Comparison of ENCODE assay signal across 25 mouse cellular contexts in genomic region chr17:79817551-79817950, GRCm38 (mm10).
A peak's percentile ranks its signal among the peaks of the same experiment; 100 is the strongest.
DNase-seq lines count a peak whose midpoint lies in the region; ATAC-seq and TF ChIP-seq lines count a peak whose summit lies in the region.
"Had no signal": no experiment of that assay in that cellular context is flagged by ENCODE, and none has a peak within 500 bp of the region (broad histone marks: within the 10 kb centered on the region; RNA-seq: fewer than 3 reads in every experiment).

No protein-coding gene starts in this region.

- peaks cover 24% of the 10 kb centered on the region for H3K27me3 ChIP-seq in hindbrain, embryonic 11.5 days (ENCODE audit: control insufficient read depth, insufficient read depth, low read length)
- peaks cover 11% of the 10 kb centered on the region; the same call in 1 of the 2 replicates for H3K27me3 ChIP-seq in hindbrain, postnatal 0 days (ENCODE audit: insufficient read depth, low read length)
- no peaks in the 10 kb centered on the region for H3K27me3 ChIP-seq in kidney, postnatal 0 days (ENCODE audit: insufficient read depth, low read length)
- peaks cover 8% of the 10 kb centered on the region; the same call in 1 of the 2 replicates for H3K27me3 ChIP-seq in neural tube, embryonic 11.5 days (ENCODE audit: control insufficient read depth, insufficient read depth, low read length)
- peaks cover 10% of the 10 kb centered on the region; the same call in 1 of the 2 replicates for H3K27me3 ChIP-seq in neural tube, embryonic 15.5 days (replicated peaks)
- H3K27me3 ChIP-seq: CH12.LX; embryonic facial prominence, embryonic 13.5 days; limb, embryonic 12.5 days; liver, embryonic 12.5 days; Patski had no signal

- H3K36me3 ChIP-seq in hindbrain, embryonic 11.5 days (ENCODE audit: control insufficient read depth, insufficient read depth, low read length), result no peaks in the 10 kb centered on the region
- no peaks in the 10 kb centered on the region for H3K36me3 ChIP-seq in hindbrain, postnatal 0 days (ENCODE audit: insufficient read depth, low read length)
- H3K36me3 ChIP-seq in kidney, postnatal 0 days (ENCODE audit: insufficient read depth, low read length), result no peaks in the 10 kb centered on the region
- no peaks in the 10 kb centered on the region for H3K36me3 ChIP-seq in neural tube, embryonic 11.5 days (ENCODE audit: control insufficient read depth, insufficient read depth, low read length)
- H3K36me3 ChIP-seq in neural tube, embryonic 15.5 days, result no peaks in the 10 kb centered on the region
- H3K36me3 ChIP-seq: embryonic facial prominence, embryonic 13.5 days; G1E; hindbrain, embryonic 12.5 days; limb, embryonic 12.5 days; liver, embryonic 12.5 days had no signal

- peak; percentile 64 for ATAC-seq in hindbrain, embryonic 11.5 days (ENCODE audit: low FRiP score)
- no peak for ATAC-seq in hindbrain, postnatal 0 days
- ATAC-seq in kidney, postnatal 0 days (replicated peaks; ENCODE audit: low FRiP score, low read depth), result 0 out of 2 replicates have a peak, but pooled peaks have one; percentile 13
- ATAC-seq in neural tube, embryonic 11.5 days (ENCODE audit: insufficient read depth, low FRiP score, low TSS enrichment), result no peak
- no peak for ATAC-seq in neural tube, embryonic 15.5 days (ENCODE audit: low FRiP score)
- ATAC-seq: inflammation-experienced regulatory T-cells, adult 6 months; liver, embryonic 12.5 days; Patski had no signal

- H3K4me1 ChIP-seq in hindbrain, embryonic 11.5 days (replicated peaks; ENCODE audit: control insufficient read depth, insufficient read depth, low read length), result peaks cover 3% of the 10 kb centered on the region; the same call in 1 of the 2 replicates
- no peaks in the 10 kb centered on the region for H3K4me1 ChIP-seq in hindbrain, postnatal 0 days (ENCODE audit: insufficient read depth, low read length)
- H3K4me1 ChIP-seq in kidney, postnatal 0 days (replicated peaks; ENCODE audit: insufficient read depth, low read length), result no peaks in the 10 kb centered on the region; the same call in 1 of the 2 replicates
- H3K4me1 ChIP-seq in neural tube, embryonic 11.5 days (ENCODE audit: control insufficient read depth, insufficient read depth, low read length), result peaks cover 5% of the 10 kb centered on the region; the same call in 1 of the 2 replicates
- H3K4me1 ChIP-seq in neural tube, embryonic 15.5 days, result no peaks in the 10 kb centered on the region
- H3K4me1 ChIP-seq: limb, embryonic 12.5 days; liver, embryonic 12.5 days had no signal

- H3K9ac ChIP-seq in hindbrain, embryonic 11.5 days (ENCODE audit: low read depth, low read length), result no peak overlapping the region
- no peak overlapping the region for H3K9ac ChIP-seq in hindbrain, postnatal 0 days (replicated peaks; ENCODE audit: low read length)
- H3K9ac ChIP-seq in kidney, postnatal 0 days (ENCODE audit: low read depth, low read length), result no peak overlapping the region
- H3K9ac ChIP-seq in neural tube, embryonic 11.5 days (ENCODE audit: low read length), result no peak overlapping the region
- no peak overlapping the region for H3K9ac ChIP-seq in neural tube, embryonic 15.5 days (replicated peaks)
- H3K9ac ChIP-seq: embryonic facial prominence, embryonic 13.5 days; hindbrain, embryonic 12.5 days; limb, embryonic 12.5 days; liver, embryonic 12.5 days had no signal

- DNase-seq in hindbrain, embryonic 11.5 days (ENCODE audit: low spot score), result no peak
- no peak for DNase-seq in hindbrain, postnatal 0 days (ENCODE audit: low spot score)
- no peak for DNase-seq in kidney, postnatal 0 days (ENCODE audit: low spot score)
- no peak for DNase-seq in kidney, postnatal 25 days
- peak; percentile 24 for DNase-seq in neural tube, embryonic 11.5 days (ENCODE audit: low spot score)
- DNase-seq in adrenal gland, adult (ENCODE audit: inconsistent age in 2 of 2, low spot score in 1 of 2), result no peak
- DNase-seq: adrenal gland, adult 2 months; B cell, adult 2 months; cerebellum, adult 11-12 months; cerebellum, postnatal 14 days; gastrocnemius, adult 2 months; lung, adult 2 months; thymus, postnatal 4 days had no signal

- no peak overlapping the region for H3K27ac ChIP-seq in hindbrain, embryonic 11.5 days (ENCODE audit: low read depth, low read length)
- H3K27ac ChIP-seq in hindbrain, postnatal 0 days, result no peak overlapping the region
- H3K27ac ChIP-seq in kidney, postnatal 0 days, result peak overlapping the region; percentile 33; the same call in 1 of the 2 replicates
- no peak overlapping the region for H3K27ac ChIP-seq in neural tube, embryonic 11.5 days (ENCODE audit: low read depth, low read length)
- no peak overlapping the region for H3K27ac ChIP-seq in neural tube, embryonic 15.5 days (replicated peaks)
- H3K27ac ChIP-seq: embryonic facial prominence, embryonic 13.5 days; gastrocnemius, adult 2 months; hindbrain, embryonic 12.5 days; layer of hippocampus, adult 2 months; limb, embryonic 12.5 days; liver, embryonic 12.5 days had no signal

- no peak overlapping the region for H3K4me2 ChIP-seq in hindbrain, embryonic 11.5 days (replicated peaks; ENCODE audit: low read depth, low read length)
- no peak overlapping the region for H3K4me2 ChIP-seq in hindbrain, postnatal 0 days (ENCODE audit: low read depth, low read length)
- H3K4me2 ChIP-seq in kidney, postnatal 0 days (ENCODE audit: low read length), result no peak overlapping the region
- no peak overlapping the region for H3K4me2 ChIP-seq in neural tube, embryonic 11.5 days (ENCODE audit: low read depth)
- no peak overlapping the region for H3K4me2 ChIP-seq in neural tube, embryonic 15.5 days
- H3K4me2 ChIP-seq: embryonic facial prominence, embryonic 13.5 days; heart, embryonic 11.5 days; hindbrain, embryonic 12.5 days; limb, embryonic 12.5 days; liver, embryonic 12.5 days had no signal

- TF ChIP-seq CTCF in hindbrain, postnatal 0 days (IDR thresholded peaks at IDR 0.05; ENCODE audit: low read depth), result no peak
- no peak for TF ChIP-seq CTCF in kidney, postnatal 0 days (IDR thresholded peaks at IDR 0.05; ENCODE audit: low read depth)

- no peaks in the 10 kb centered on the region for H3K9me3 ChIP-seq in hindbrain, embryonic 11.5 days (ENCODE audit: control insufficient read depth, low read length)
- H3K9me3 ChIP-seq in hindbrain, postnatal 0 days (ENCODE audit: low read length), result no peaks in the 10 kb centered on the region
- no peaks in the 10 kb centered on the region for H3K9me3 ChIP-seq in kidney, postnatal 0 days (replicated peaks; ENCODE audit: low read length)
- no peaks in the 10 kb centered on the region for H3K9me3 ChIP-seq in neural tube, embryonic 11.5 days (ENCODE audit: control insufficient read depth, low read length)
- no peaks in the 10 kb centered on the region for H3K9me3 ChIP-seq in neural tube, embryonic 15.5 days (replicated peaks)
- H3K9me3 ChIP-seq: embryonic facial prominence, embryonic 13.5 days; G1E; hindbrain, embryonic 12.5 days; limb, embryonic 12.5 days; liver, embryonic 12.5 days had no signal

- H3K4me3 ChIP-seq in hindbrain, embryonic 11.5 days (ENCODE audit: low read depth, low read length), result no peak overlapping the region
- no peak overlapping the region for H3K4me3 ChIP-seq in hindbrain, postnatal 0 days (ENCODE audit: low read length)
- no peak overlapping the region for H3K4me3 ChIP-seq in kidney, postnatal 0 days (replicated peaks; ENCODE audit: low read depth, low read length)
- no peak overlapping the region for H3K4me3 ChIP-seq in neural tube, embryonic 11.5 days (ENCODE audit: low read depth, low read length)
- no peak overlapping the region for H3K4me3 ChIP-seq in neural tube, embryonic 15.5 days (replicated peaks)
- H3K4me3 ChIP-seq: embryonic facial prominence, embryonic 13.5 days; erythroblast, embryonic 14.5 days; gastrocnemius, adult 2 months; hindbrain, embryonic 12.5 days; layer of hippocampus, adult 2 months; limb, embryonic 12.5 days; liver, embryonic 12.5 days had no signal

- 41% methylated on average over 9 of the region's 9 CpGs for WGBS in hindbrain, embryonic 11.5 days
- 54% methylated on average over 9 of the region's 9 CpGs for WGBS in hindbrain, postnatal 0 days
- 69% methylated on average over 9 of the region's 9 CpGs for WGBS in kidney, postnatal 0 days
- 62% methylated on average over 9 of the region's 9 CpGs for WGBS in neural tube, embryonic 11.5 days
- WGBS in neural tube, embryonic 15.5 days, result 62% methylated on average over 9 of the region's 9 CpGs

Comparison
In these comparisons a context has a peak if more than half of its experiments do, and no peak if none do; other contexts are left out.
1. ATAC-seq: peak in hindbrain, embryonic 11.5 days (single experiment) and kidney, postnatal 0 days (single experiment); none in hindbrain, postnatal 0 days (single experiment), neural tube, embryonic 11.5 days (single experiment) and neural tube, embryonic 15.5 days (single experiment).